Mouse (Mus musculus): ENCODE data around the gene Olfr633. TPM values are rescaled to one million over a fixed set of nuclear protein-coding genes. Genes with fewer than 3 reads are reported as not detected.
"Not testable (repeated sequence)": the region's sequence is repeated elsewhere in the genome, so short reads cannot be mapped to it uniquely, and the experiment has no call there.

Olfr633 gene
- not detected in 2 replicates for polyA plus RNA-seq (2012; rRNA removed)

GRCm38 (mm10) chr7:103944137-103944536 lies at the start of gene Olfr633:
Gene Olfr633 (plus strand): TSS chr7:103944437.
- TF ChIP-seq POLR2A (IDR thresholded peaks at IDR 0.05; ENCODE audit: borderline replicate concordance, insufficient read depth, low read length) (no peak), CTCF (IDR thresholded peaks at IDR 0.05; ENCODE audit: borderline replicate concordance, insufficient read depth, low read depth, low read length) (no peak)
- no peaks in the 10 kb centered on the region for H3K4me1 ChIP-seq (ENCODE audit: control insufficient read depth, insufficient read depth, low read length)
- no peak for DNase-seq
- H3K27ac ChIP-seq (ENCODE audit: insufficient read depth, low read length) = no peak within 1 kb of the TSS
- no peaks in the 10 kb centered on the region for H3K27me3 ChIP-seq (ENCODE audit: control insufficient read depth, insufficient read depth, low read length)
- H3K4me3 ChIP-seq (replicated peaks; ENCODE audit: insufficient read depth, low read depth, low read length) = no peak within 1 kb of the TSS

GRCm38 (mm10) chr7:103903187-103903586 lies 41.0 kb upstream of the Olfr633 start, which contains the start of gene Olfr65:
Gene Olfr65 (plus strand): TSS chr7:103903487.
- H3K27me3 ChIP-seq (ENCODE audit: control insufficient read depth, insufficient read depth, low read length) = no peaks in the 10 kb centered on the region
- no peak within 1 kb of the TSS for H3K4me3 ChIP-seq (replicated peaks; ENCODE audit: insufficient read depth, low read depth, low read length)
- H3K4me1 ChIP-seq (ENCODE audit: control insufficient read depth, insufficient read depth, low read length) = no peaks in the 10 kb centered on the region
- 78% methylated on average over 2 of the region's 2 CpGs for whole genome bisulfite sequencing
- DNase-seq = no peak
- TF ChIP-seq POLR2A (IDR thresholded peaks at IDR 0.05; ENCODE audit: borderline replicate concordance, insufficient read depth, low read length) = no peak
- no peak for TF ChIP-seq CTCF (IDR thresholded peaks at IDR 0.05; ENCODE audit: borderline replicate concordance, insufficient read depth, low read depth, low read length)
- no peak within 1 kb of the TSS for H3K27ac ChIP-seq (ENCODE audit: insufficient read depth, low read length)

- TF ChIP-seq POLR2A (IDR thresholded peaks at IDR 0.05; ENCODE audit: borderline replicate concordance, insufficient read depth, low read length) (no peak), CTCF (IDR thresholded peaks at IDR 0.05; ENCODE audit: borderline replicate concordance, insufficient read depth, low read depth, low read length) (no peak)
- no peaks in the 10 kb centered on the region for H3K4me1 ChIP-seq (ENCODE audit: control insufficient read depth, insufficient read depth, low read length)
- H3K27ac ChIP-seq (ENCODE audit: insufficient read depth, low read length) = no peak overlapping the region
- no peak for DNase-seq
- H3K27me3 ChIP-seq (ENCODE audit: control insufficient read depth, insufficient read depth, low read length) = no peaks in the 10 kb centered on the region
- WGBS = 53% methylated on average over 3 of the region's 3 CpGs
- no peak overlapping the region for H3K4me3 ChIP-seq (replicated peaks; ENCODE audit: insufficient read depth, low read depth, low read length)
Observed at GRCm38 (mm10) chr7:103910047-103910446, 34.2 kb upstream of the Olfr633 start.

GRCm38 (mm10) chr7:103912969-103913511 lies 31.2 kb upstream of the Olfr633 start:
- H3K27me3 ChIP-seq (ENCODE audit: control insufficient read depth, insufficient read depth, low read length) = no peaks in the 10 kb centered on the region
- no peaks in the 10 kb centered on the region for H3K4me1 ChIP-seq (ENCODE audit: control insufficient read depth, insufficient read depth, low read length)
- no peak overlapping the region for H3K27ac ChIP-seq (ENCODE audit: insufficient read depth, low read length)
- H3K4me3 ChIP-seq (replicated peaks; ENCODE audit: insufficient read depth, low read depth, low read length) = no peak overlapping the region
- 45% methylated on average over 8 of the region's 8 CpGs for WGBS
- TF ChIP-seq POLR2A (IDR thresholded peaks at IDR 0.05; ENCODE audit: borderline replicate concordance, insufficient read depth, low read length) (no peak), CTCF (IDR thresholded peaks at IDR 0.05; ENCODE audit: borderline replicate concordance, insufficient read depth, low read depth, low read length) (no peak)
- no peak for DNase-seq

GRCm38 (mm10) chr7:103915338-103915737 lies 28.9 kb upstream of the Olfr633 start:
- H3K27me3 ChIP-seq (ENCODE audit: control insufficient read depth, insufficient read depth, low read length) = no peaks in the 10 kb centered on the region
- no peak overlapping the region for H3K27ac ChIP-seq (ENCODE audit: insufficient read depth, low read length)
- H3K4me3 ChIP-seq (replicated peaks; ENCODE audit: insufficient read depth, low read depth, low read length) = no peak overlapping the region
- TF ChIP-seq CTCF (IDR thresholded peaks at IDR 0.05; ENCODE audit: borderline replicate concordance, insufficient read depth, low read depth, low read length) = no peak
- TF ChIP-seq POLR2A (IDR thresholded peaks at IDR 0.05; ENCODE audit: borderline replicate concordance, insufficient read depth, low read length) = no peak
- H3K4me1 ChIP-seq (ENCODE audit: control insufficient read depth, insufficient read depth, low read length) = no peaks in the 10 kb centered on the region
- no peak for DNase-seq

- TF ChIP-seq CTCF (IDR thresholded peaks at IDR 0.05; ENCODE audit: borderline replicate concordance, insufficient read depth, low read depth, low read length) = no peak
- no peak for TF ChIP-seq POLR2A (IDR thresholded peaks at IDR 0.05; ENCODE audit: borderline replicate concordance, insufficient read depth, low read length)
- DNase-seq = no peak
- Histone ChIP-seq H3K4me1 (ENCODE audit: control insufficient read depth, insufficient read depth, low read length) (no peaks in the 10 kb centered on the region), H3K27ac (ENCODE audit: insufficient read depth, low read length) (no peak within 1 kb of the TSS), H3K4me3 (replicated peaks; ENCODE audit: insufficient read depth, low read depth, low read length) (no peak within 1 kb of the TSS), H3K27me3 (ENCODE audit: control insufficient read depth, insufficient read depth, low read length) (no peaks in the 10 kb centered on the region)
Observed at GRCm38 (mm10) chr7:103928525-103928924, 15.7 kb upstream of the Olfr633 start, which contains the start of gene Olfr631. Gene Olfr631 (plus strand): TSS chr7:103928825.

- Histone ChIP-seq H3K4me1 (ENCODE audit: control insufficient read depth, insufficient read depth, low read length) (no peaks in the 10 kb centered on the region), H3K27me3 (ENCODE audit: control insufficient read depth, insufficient read depth, low read length) (no peaks in the 10 kb centered on the region), H3K27ac (ENCODE audit: insufficient read depth, low read length) (no peak within 1 kb of the TSS), H3K4me3 (replicated peaks; ENCODE audit: insufficient read depth, low read depth, low read length) (no peak within 1 kb of the TSS)
- TF ChIP-seq CTCF (IDR thresholded peaks at IDR 0.05; ENCODE audit: borderline replicate concordance, insufficient read depth, low read depth, low read length) = no peak
- no peak for TF ChIP-seq POLR2A (IDR thresholded peaks at IDR 0.05; ENCODE audit: borderline replicate concordance, insufficient read depth, low read length)
- DNase-seq = no peak
- WGBS = 59% methylated on average over 2 of the region's 2 CpGs
Observed at GRCm38 (mm10) chr7:103934264-103934663, 10.0 kb upstream of the Olfr633 start, which contains the start of gene Olfr632. Gene Olfr632 (plus strand): TSS chr7:103934347.

- DNase-seq = no peak
- Histone ChIP-seq H3K4me1 (ENCODE audit: control insufficient read depth, insufficient read depth, low read length) (no peaks in the 10 kb centered on the region), H3K4me3 (replicated peaks; ENCODE audit: insufficient read depth, low read depth, low read length) (no peak overlapping the region), H3K27me3 (ENCODE audit: control insufficient read depth, insufficient read depth, low read length) (no peaks in the 10 kb centered on the region), H3K27ac (ENCODE audit: insufficient read depth, low read length) (no peak overlapping the region)
- no peak for TF ChIP-seq CTCF (IDR thresholded peaks at IDR 0.05; ENCODE audit: borderline replicate concordance, insufficient read depth, low read depth, low read length)
- no peak for TF ChIP-seq POLR2A (IDR thresholded peaks at IDR 0.05; ENCODE audit: borderline replicate concordance, insufficient read depth, low read length)
- WGBS = 13% methylated on average over 2 of the region's 2 CpGs
Observed at GRCm38 (mm10) chr7:103942730-103943129, 1.5 kb upstream of the Olfr633 start.

GRCm38 (mm10) chr7:103966873-103967272 lies 22.6 kb downstream of the Olfr633 start:
- H3K27me3 ChIP-seq (ENCODE audit: control insufficient read depth, insufficient read depth, low read length); H3K4me1 ChIP-seq (ENCODE audit: control insufficient read depth, insufficient read depth, low read length); H3K4me3 ChIP-seq (replicated peaks; ENCODE audit: insufficient read depth, low read depth, low read length); H3K27ac ChIP-seq (ENCODE audit: insufficient read depth, low read length); DNase-seq: not testable (repeated sequence)
- WGBS = 94% methylated on average over 22 of the region's 22 CpGs
